Mouse (Mus musculus) monocyte, adult 2 months (primary cell): ENCODE measurements around the gene Epor.

Source experiments
- DNase-seq, 2 experiments: peaks; one replicate each; pipeline ENCODE4 v3.0.0; 2022; ENCODE audit warnings: low spot score in 2 of 2, low read depth in 1 of 2

The Epor gene

DNA sequence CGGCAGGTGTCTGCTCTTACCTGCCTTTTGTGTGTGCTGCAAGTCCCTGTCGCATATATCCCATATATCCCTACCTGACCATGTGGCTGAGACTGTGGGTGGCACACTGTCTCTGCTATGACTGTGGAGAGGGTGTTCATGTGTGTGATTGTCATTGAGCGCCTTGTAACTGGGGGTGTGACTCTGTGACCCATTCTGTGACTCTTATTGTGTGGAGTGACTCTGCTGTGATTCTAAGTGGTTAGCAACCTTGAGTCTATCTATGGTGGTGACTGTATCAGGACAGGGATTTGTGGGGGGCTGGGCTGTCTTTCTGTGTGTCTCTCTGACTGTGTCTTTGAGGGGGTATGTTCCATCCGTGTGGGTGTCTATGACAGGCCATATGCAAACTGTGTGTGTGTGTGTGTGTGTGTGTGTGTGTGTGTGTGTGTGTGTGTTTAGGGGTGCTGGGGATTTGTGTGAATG lies 25.6 kb downstream of the Epor start:
- DNase-seq, result no peak

GRCm38 (mm10) chr9:21936692-21937570 lies 26.4 kb downstream of the Epor start, which contains the start of gene Plppr2:
Gene Plppr2, plus strand, starts transcription at chr9:21937033.
- peak; percentile 72 to 79 for DNase-seq

GRCm38 (mm10) chr9:21935466-21936131 lies 27.7 kb downstream of the Epor start:
- no peak for DNase-seq

DNA sequence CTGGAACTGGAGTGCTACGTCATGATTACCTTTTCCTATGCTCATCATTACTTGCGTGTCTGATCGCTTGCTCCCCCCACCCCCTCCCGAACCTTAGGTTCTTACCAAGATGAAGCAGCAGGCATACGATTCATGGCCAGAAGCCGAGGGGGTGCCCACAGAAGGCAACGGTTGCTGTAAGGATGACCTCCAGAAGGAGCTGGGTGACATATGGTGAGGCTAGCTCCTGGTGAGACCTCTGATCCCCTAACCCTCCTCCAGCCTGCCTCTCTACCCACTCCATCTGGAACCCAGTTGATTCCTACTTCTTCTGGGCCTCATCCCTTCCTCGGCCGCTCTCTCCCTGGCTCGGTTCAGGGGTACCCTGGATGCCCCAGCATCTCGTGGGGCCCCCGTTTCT lies 29.3 kb downstream of the Epor start:
- DNase-seq, result no peak

DNA sequence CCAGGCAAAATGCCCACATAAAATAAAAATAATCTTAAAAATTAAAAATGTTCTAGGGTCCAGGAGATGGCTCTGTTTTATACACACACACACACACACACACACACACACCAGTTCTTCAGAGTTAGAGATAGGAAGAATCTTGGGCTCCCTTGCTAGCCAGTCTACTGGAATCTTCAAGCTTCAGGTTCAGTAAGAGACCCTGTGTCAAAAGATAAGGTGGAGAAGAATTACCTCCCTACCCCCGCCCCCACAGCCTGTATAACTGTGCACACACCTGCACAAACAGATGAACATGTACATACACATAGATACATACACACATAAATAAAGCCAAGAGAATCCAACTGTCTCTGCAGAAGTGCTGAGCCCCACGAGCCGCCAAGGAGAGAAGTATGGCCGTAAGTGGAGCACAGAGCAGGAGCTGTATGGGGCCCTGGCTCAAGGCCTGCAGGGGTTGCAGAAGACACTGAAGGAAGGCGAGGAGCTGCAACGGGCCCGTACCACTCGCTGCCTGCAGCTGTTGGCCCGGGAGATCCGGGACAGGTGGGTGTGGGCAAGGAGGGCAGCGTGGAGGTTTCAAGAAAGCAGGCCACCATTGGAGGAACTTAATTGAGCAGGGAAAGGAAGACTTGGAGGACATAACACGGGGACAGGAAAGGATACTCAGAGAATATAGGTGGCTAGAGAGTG lies 30.7 kb downstream of the Epor start:
- DNase-seq, result no peak

GRCm38 (mm10) chr9:21932006-21932405 lies 31.3 kb downstream of the Epor start:
- DNase-seq, result no peak

- DNase-seq, result no peak
Measured at GRCm38 (mm10) chr9:21929208-21929607, 34.1 kb downstream of the Epor start.

DNA sequence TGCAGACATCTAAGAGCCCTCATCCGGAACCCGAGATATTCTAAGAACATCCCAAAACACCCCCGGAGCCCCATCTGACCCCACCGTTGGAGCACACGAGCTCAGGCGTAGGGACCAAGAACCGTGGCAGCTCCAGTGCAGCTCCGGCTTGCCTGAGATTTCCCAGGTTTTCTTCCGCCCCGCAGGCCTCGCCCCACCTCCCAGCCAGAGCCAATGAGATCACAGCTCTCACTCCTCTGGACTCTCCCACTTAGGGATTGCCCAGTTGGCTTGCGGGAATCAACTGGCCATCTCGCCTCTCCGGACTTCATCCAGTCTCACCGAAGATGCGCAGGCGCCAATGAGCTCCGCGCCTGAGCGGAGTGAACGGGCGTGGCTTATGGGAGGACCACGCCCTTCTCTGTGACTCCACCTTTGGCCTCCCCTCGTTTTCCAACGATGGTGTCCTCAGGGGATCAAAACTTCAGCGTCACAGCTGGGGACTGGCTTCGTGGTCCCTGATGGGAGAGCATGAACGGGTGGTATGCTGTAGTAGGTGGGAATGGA lies 36.0 kb downstream of the Epor start, which contains the start of the genes Ccdc159 and Tmem205:
TSS of gene Ccdc159 (plus strand) at position 264 of the 546 bp plus-strand sequence.
TSS of gene Tmem205 (minus strand) at position 349 of the 546 bp plus-strand sequence.
- DNase-seq, result peak; percentile 24 to 57

DNA sequence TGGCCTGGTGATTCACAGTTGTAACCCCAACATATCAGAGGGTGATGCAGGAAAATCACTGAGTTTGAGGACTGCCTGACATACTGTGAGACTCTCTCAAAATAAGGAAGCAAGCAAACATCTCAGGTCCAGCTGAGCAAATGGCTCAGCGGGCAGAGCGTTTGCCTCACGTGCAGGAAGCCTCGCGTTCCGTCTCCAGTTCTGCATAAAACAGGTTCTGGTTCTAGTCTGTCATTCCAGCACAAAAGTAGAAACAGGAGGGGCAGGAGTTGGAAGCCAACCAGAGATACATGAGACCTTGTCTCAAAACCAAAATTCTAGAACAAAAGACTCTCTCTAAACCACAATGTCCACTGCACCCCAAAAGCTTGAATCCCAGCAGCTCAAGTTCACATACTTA lies 36.5 kb downstream of the Epor start:
- no peak for DNase-seq

DNA sequence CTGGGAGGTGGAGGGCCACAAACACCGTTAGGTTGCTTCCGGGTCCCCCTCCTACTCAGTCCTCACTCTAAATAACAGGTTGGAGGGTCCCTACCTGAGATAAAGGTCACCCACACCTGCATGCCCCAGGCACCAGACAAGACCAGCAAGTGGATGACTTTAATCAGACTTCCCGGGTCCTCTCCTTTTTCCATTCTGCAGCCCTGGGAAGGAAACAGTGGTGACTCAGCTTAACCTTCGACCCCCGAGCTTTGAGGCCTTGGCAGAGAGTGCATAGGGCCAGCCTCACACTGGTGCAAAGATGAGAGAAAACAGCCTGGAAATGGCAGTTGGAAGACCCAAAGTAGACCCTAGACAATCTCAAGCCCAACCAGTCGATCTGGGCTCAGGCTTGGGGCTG lies 37.2 kb downstream of the Epor start:
- no peak for DNase-seq

GRCm38 (mm10) chr9:21925506-21925905 lies 37.8 kb downstream of the Epor start:
- no peak for DNase-seq

DNA sequence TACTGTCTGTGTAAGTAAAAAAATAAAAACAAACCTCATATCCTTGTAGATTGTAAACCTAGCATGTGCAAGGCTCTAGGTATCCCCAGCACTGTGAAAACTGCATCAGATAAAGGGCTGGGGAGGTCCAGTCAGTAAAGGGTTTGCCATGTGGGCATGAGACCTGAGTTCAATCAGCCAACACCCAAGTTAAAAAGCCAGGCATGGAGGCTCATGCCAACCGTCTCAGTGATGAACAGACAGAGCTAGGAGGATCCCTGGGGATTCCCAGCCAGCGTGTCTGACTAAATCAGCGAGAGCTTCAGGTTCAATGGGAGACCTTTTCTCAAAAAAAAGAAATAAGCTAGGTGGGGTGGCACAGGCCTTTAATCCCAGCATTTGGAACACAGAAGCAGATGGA lies 38.3 kb downstream of the Epor start:
- no peak for DNase-seq

GRCm38 (mm10) chr9:21924099-21924493 lies 39.2 kb downstream of the Epor start:
- peak; percentile 66 to 79 for DNase-seq

- no peak for DNase-seq
Measured at GRCm38 (mm10) chr9:21923490-21924098, 39.7 kb downstream of the Epor start.

GRCm38 (mm10) chr9:21923036-21923435 lies 40.3 kb downstream of the Epor start:
- DNase-seq, result no peak

GRCm38 (mm10) chr9:21918692-21919384 lies 44.5 kb downstream of the Epor start:
- no peak for DNase-seq

- DNase-seq, result peak; percentile 71 to 76
Measured at GRCm38 (mm10) chr9:21918035-21918592, 45.2 kb downstream of the Epor start, which contains the start of gene Rab3d. Gene Rab3d, minus strand, starts transcription at chr9:21918192.

DNA sequence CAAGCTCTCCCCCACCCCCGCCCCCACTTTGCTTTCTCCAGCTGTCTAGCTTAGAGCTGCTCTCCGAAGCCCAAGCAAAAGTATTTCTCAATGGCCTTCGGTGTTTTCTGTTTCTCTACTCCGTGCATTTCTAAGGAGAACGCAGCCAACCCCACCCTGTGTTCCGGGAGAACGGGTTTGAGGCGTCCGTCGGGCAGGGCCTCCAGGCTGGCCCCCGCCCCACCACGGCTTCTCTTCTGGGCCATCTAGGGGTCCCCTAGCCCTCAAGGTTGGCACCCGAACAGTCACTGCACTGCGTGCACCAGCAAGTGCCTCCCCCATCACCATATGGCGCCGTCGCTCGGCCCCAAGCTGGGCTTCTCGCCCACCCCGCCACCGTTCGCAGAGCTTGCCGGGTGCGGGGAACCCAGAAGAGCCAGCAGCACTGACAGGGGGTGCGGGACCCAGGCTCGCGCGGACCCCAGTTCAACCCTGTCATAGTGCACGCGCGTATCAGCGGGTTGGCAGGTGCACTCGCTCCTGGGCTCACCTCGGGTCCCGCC lies 45.7 kb downstream of the Epor start:
- DNase-seq, result no peak

DNA sequence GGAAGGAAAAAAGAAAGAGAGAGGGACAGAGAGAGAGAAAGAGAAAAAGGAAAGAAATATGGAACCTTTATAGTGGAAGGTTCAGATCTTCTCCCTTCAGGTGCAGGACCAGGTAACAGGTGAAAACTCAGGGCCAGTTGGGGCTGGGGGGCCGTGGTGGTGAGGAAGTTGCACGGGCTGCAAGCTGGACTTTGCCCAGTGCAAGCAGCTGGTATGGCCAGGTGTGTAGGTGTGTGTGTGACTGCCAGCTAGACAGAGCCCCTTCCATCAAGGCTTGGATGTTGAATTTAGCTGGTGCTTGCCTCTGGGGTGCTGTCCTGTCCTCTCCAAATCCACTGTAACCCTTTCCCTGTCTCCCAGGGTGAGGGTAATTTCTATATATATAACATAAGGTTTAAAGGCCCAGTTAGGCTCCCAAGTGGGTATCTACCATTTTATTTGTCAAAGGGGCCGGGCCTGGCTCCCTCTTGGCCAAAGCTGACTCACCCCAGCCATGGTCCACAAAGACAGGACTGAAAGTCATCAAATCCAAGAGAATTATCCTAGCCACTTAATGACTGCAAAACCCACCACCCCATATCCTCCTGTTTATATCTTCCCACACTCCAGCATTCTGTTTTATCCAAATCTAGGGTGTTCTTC lies 46.3 kb downstream of the Epor start:
- DNase-seq, result no peak
